Mouse (Mus musculus) megakaryocyte progenitor cell, adult 5-6 weeks (primary cell): ENCODE data around the gene Olfr705. TPM values are rescaled to one million over a fixed set of nuclear protein-coding genes. Genes with fewer than 3 reads are reported as not detected.
"Not testable (repeated sequence)": the region's sequence is repeated elsewhere in the genome, so short reads cannot be mapped to it uniquely, and the experiment has no call there.

Source experiments
- ATAC-seq: replicated peaks from 2 replicates; pipeline ENCODE4 v1.8.0; 2016; ENCODE audit warnings: mild to moderate bottlenecking, moderate TSS enrichment, inconsistent platforms; ENCODE audit not compliant: poor library complexity
- total RNA-seq, 2 experiments: library from RNA; stranded (forward) in 1 of 2; stranded (reverse) in 1 of 2; fragments of 157-497, 149-512 nt in 1 of 2; fragments of 200-1000 nt in 1 of 2; gene quantifications; 2 replicates each; pipeline versions ENCODE4 v1.2.3 to v1.2.4; 2015 to 2017

Gene Olfr705
- not detected in 2 replicates for total RNA-seq (2015)
- total RNA-seq (2017), result not detected in 2 replicates

- no peak for ATAC-seq
These were observed at the start of gene Olfr705 for GRCm38 (mm10) chr7:106876791-106877190. Gene Olfr705, minus strand, starts transcription at chr7:106876891.

DNA sequence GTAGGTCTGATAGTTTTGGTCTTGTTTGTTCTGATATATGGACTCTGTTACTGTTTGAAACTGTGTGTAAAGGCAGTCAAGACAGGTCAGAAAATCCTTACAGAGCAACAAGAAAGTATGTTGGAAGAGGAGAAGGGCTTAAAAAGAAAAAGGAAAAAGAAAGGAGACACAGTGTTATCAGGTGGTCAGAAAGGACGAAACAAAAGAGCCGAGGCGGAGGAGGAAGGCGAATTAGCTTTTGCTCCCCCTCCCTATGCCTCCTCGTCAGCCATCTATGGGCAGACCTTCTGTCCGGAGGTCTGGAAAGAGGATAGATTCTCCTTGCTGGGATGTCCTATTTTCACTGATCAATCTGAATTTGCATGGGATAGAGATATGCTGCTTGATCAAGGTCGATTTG, 44.3 kb upstream of the Olfr705 start:
- ATAC-seq, result not testable (repeated sequence)

GRCm38 (mm10) chr7:106907676-106908075, 31.0 kb upstream of the Olfr705 start, which contains the start of gene Olfr1532-ps1:
Gene Olfr1532-ps1, plus strand, starts transcription at chr7:106908001.
- peak; percentile 64 for ATAC-seq

GRCm38 (mm10) chr7:106901141-106901540, 24.4 kb upstream of the Olfr705 start, which contains the start of gene Olfr707:
Gene Olfr707, minus strand, starts transcription at chr7:106901241.
- ATAC-seq, result not testable (repeated sequence)

GRCm38 (mm10) chr7:106888062-106888461, 11.4 kb upstream of the Olfr705 start, which contains the start of gene Olfr706:
Gene Olfr706, minus strand, starts transcription at chr7:106888162.
- ATAC-seq, result no peak

DNA sequence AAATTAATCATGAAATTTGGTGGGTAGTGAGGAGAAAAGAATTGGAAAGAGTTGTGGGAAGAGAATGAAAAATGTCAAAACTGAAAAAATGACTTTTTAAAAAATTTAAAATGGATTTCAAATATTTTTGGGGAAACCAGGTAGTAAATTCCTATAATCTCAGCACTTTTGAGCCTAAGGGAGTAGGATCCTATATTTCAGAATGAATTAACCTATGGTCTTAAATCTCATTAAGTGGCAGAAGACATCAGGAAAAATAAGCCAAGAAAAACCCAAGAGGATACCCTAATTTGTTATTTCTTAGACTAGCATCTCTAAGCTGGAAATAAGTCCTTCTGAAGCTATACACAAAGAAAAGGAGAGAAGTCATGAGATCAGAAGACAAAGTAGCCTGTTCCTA, 13.8 kb downstream of the Olfr705 start, which contains the start of gene Olfr704:
Gene Olfr704 (plus strand): TSS at position 301 of the 400 bp plus-strand sequence.
- no peak for ATAC-seq

GRCm38 (mm10) chr7:106843060-106843459, 33.6 kb downstream of the Olfr705 start, which contains the start of gene Olfr703:
Gene Olfr703, plus strand, starts transcription at chr7:106843360.
- no peak for ATAC-seq

DNA sequence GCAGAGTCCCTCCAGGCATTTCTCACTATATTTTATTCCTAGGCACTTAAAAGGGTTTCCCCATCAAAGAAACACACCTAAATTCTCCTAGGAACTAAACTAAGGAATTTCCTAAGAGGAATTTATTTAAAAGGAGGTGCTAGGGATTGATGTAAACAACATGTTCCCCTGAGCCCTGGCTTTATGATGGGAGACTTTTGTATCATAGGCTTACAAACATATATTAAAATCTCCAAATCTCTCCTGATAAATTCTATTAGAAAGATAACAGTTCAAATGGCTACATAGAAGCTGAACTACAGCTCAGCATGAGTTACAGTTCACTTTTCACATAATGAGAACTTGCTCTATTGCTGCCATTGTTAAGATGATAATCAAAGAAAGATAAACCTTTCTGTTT, 42.9 kb downstream of the Olfr705 start, which contains the start of gene Olfr702:
Gene Olfr702 (minus strand): TSS at position 101 of the 400 bp plus-strand sequence.
- no peak for ATAC-seq

Other genes starting within 250 kb of the Olfr705 start
- gene Olfr693, start 196.3 kb downstream of the Olfr705 start, total RNA-seq (2015), result not detected in 2 replicates
- gene Olfr693, start 196.3 kb downstream of the Olfr705 start, total RNA-seq (2017), result not detected in 2 replicates
- gene Olfr694, start 185.1 kb downstream of the Olfr705 start, total RNA-seq (2015), result not detected in 2 replicates
- not detected in 2 replicates for gene Olfr694, start 185.1 kb downstream of the Olfr705 start, total RNA-seq (2017)
- 0.05 TPM in 1 of 2 replicates, not detected in the other for gene Olfr695, start 160.5 kb downstream of the Olfr705 start, total RNA-seq (2015)
- gene Olfr695, start 160.5 kb downstream of the Olfr705 start, total RNA-seq (2017), result not detected in 2 replicates
- gene Olfr697, start 134.4 kb downstream of the Olfr705 start, total RNA-seq (2015), result not detected in 2 replicates
- not detected in 2 replicates for gene Olfr697, start 134.4 kb downstream of the Olfr705 start, total RNA-seq (2017)
- gene Olfr698, start 121.5 kb downstream of the Olfr705 start, total RNA-seq (2015), result not detected in 2 replicates
- not detected in 2 replicates for gene Olfr698, start 121.5 kb downstream of the Olfr705 start, total RNA-seq (2017)
- not detected in 2 replicates for gene Olfr699, start 83.7 kb downstream of the Olfr705 start, total RNA-seq (2015)
- not detected in 2 replicates for gene Olfr699, start 83.7 kb downstream of the Olfr705 start, total RNA-seq (2017)
- not detected in 2 replicates for gene Olfr700, start 68.1 kb downstream of the Olfr705 start, total RNA-seq (2015)
- gene Olfr700, start 68.1 kb downstream of the Olfr705 start, total RNA-seq (2017), result not detected in 2 replicates
- not detected in 2 replicates for gene Olfr701, start 62.8 kb downstream of the Olfr705 start, total RNA-seq (2015)
- gene Olfr701, start 62.8 kb downstream of the Olfr705 start, total RNA-seq (2017), result not detected in 2 replicates
- not detected in 2 replicates for gene Olfr702, start 43.0 kb downstream of the Olfr705 start, total RNA-seq (2015)
- not detected in 2 replicates for gene Olfr702, start 43.0 kb downstream of the Olfr705 start, total RNA-seq (2017)
- gene Olfr703, start 33.5 kb downstream of the Olfr705 start, total RNA-seq (2015), result not detected in 2 replicates
- gene Olfr703, start 33.5 kb downstream of the Olfr705 start, total RNA-seq (2017), result not detected in 2 replicates
- not detected in 2 replicates for gene Olfr704, start 13.7 kb downstream of the Olfr705 start, total RNA-seq (2015)
- not detected in 2 replicates for gene Olfr704, start 13.7 kb downstream of the Olfr705 start, total RNA-seq (2017)
- not detected in 2 replicates for gene Olfr706, start 11.3 kb upstream of the Olfr705 start, total RNA-seq (2015)
- gene Olfr706, start 11.3 kb upstream of the Olfr705 start, total RNA-seq (2017), result not detected in 2 replicates
- gene Olfr707, start 24.4 kb upstream of the Olfr705 start, total RNA-seq (2015), result not detected in 2 replicates
- gene Olfr707, start 24.4 kb upstream of the Olfr705 start, total RNA-seq (2017), result not detected in 2 replicates
- not detected in 2 replicates for gene Olfr1532-ps1, start 31.1 kb upstream of the Olfr705 start, total RNA-seq (2015)
- not detected in 2 replicates for gene Olfr1532-ps1, start 31.1 kb upstream of the Olfr705 start, total RNA-seq (2017)
- 0.02 TPM in 1 of 2 replicates, not detected in the other for gene Olfr709-ps1, start 55.3 kb upstream of the Olfr705 start, total RNA-seq (2015)
- not detected in 2 replicates for gene Olfr709-ps1, start 55.3 kb upstream of the Olfr705 start, total RNA-seq (2017)
- gene Olfr710, start 71.4 kb upstream of the Olfr705 start, total RNA-seq (2015), result not detected in 2 replicates
- not detected in 2 replicates for gene Olfr710, start 71.4 kb upstream of the Olfr705 start, total RNA-seq (2017)
- gene Olfr6, start 87.0 kb upstream of the Olfr705 start, total RNA-seq (2015), result not detected in 2 replicates
- not detected in 2 replicates for gene Olfr6, start 87.0 kb upstream of the Olfr705 start, total RNA-seq (2017)
- gene Olfr711, start 98.6 kb upstream of the Olfr705 start, total RNA-seq (2015), result not detected in 2 replicates
- not detected in 2 replicates for gene Olfr711, start 98.6 kb upstream of the Olfr705 start, total RNA-seq (2017)
- gene Olfr2, start 129.2 kb upstream of the Olfr705 start, total RNA-seq (2015), result not detected in 2 replicates
- gene Olfr2, start 129.2 kb upstream of the Olfr705 start, total RNA-seq (2017), result not detected in 2 replicates
- gene Olfr713, start 154.3 kb upstream of the Olfr705 start, total RNA-seq (2015), result not detected in 2 replicates
- not detected in 2 replicates for gene Olfr713, start 154.3 kb upstream of the Olfr705 start, total RNA-seq (2017)
- gene Olfr714, start 194.1 kb upstream of the Olfr705 start, total RNA-seq (2015), result not detected in 2 replicates
- gene Olfr714, start 194.1 kb upstream of the Olfr705 start, total RNA-seq (2017), result not detected in 2 replicates
- gene Olfr17, start 216.3 kb upstream of the Olfr705 start, total RNA-seq (2015), result not detected in 2 replicates
- not detected in 2 replicates for gene Olfr17, start 216.3 kb upstream of the Olfr705 start, total RNA-seq (2017)
- not detected in 2 replicates for gene Olfr715b, start 233.5 kb upstream of the Olfr705 start, total RNA-seq (2015)
- gene Olfr715b, start 233.5 kb upstream of the Olfr705 start, total RNA-seq (2017), result not detected in 2 replicates